Mouse (Mus musculus) limb, embryonic 13.5 days (tissue): ENCODE data around the gene Ticam1. TPM values are rescaled to one million over a fixed set of nuclear protein-coding genes. Genes with fewer than 3 reads are reported as not detected.

Experiments used
- ATAC-seq: fragments of 200-750 bp; cut with Nextera tagmentation; 2 replicates; pipeline ENCODE4 v1.8.0; 2017; ENCODE audit warnings: low read depth, moderate number of reproducible peaks, moderate TSS enrichment; ENCODE audit not compliant: low FRiP score
- H3K27ac ChIP-seq: fragments of 300-500 bp; sonication (generic); 2 replicates; pipeline ENCODE4 v1.5.1; 2015; ENCODE audit warnings: inconsistent platforms, mild to moderate bottlenecking, moderate library complexity
- H3K27me3 ChIP-seq: fragments of 300-500 bp; sonication (generic); 2 replicates; pipeline ENCODE4 v1.6.1; 2015; ENCODE audit warnings: mild to moderate bottlenecking, inconsistent platforms
- H3K36me3 ChIP-seq: fragments of 300-500 bp; sonication (generic); 2 replicates; pipeline ENCODE4 v1.6.1; 2015; ENCODE audit warnings: inconsistent platforms, mild to moderate bottlenecking, moderate library complexity
- H3K4me1 ChIP-seq: fragments of 300-500 bp; sonication (generic); 2 replicates; pipeline ENCODE4 v1.6.1; 2015; ENCODE audit warnings: inconsistent platforms
- H3K4me2 ChIP-seq: fragments of 300-500 bp; sonication (generic); replicated peaks from 2 replicates; pipeline ENCODE4 v1.6.1; 2015; ENCODE audit warnings: inconsistent platforms, mild to moderate bottlenecking, moderate library complexity
- H3K4me3 ChIP-seq: fragments of 300-500 bp; sonication (generic); 2 replicates; pipeline ENCODE4 v1.5.1; 2015; ENCODE audit warnings: moderate library complexity, mild to moderate bottlenecking, inconsistent platforms
- H3K9ac ChIP-seq: fragments of 300-500 bp; sonication (generic); 2 replicates; pipeline ENCODE4 v1.6.1; 2015; ENCODE audit warnings: mild to moderate bottlenecking, inconsistent platforms
- H3K9me3 ChIP-seq: fragments of 300-500 bp; sonication (generic); 2 replicates; pipeline ENCODE4 v1.6.1; 2016; ENCODE audit warnings: inconsistent platforms
- WGBS: fragments of 180-500 bp; shearing (Covaris S2); methylation state at CpG from one replicate; pipeline ENCODE4 v1.1.7; 2015; 5-methylcytosine and 5-hydroxymethylcytosine counted together
- polyA plus RNA-seq: library from polyadenylated mRNA; unstranded; fragments of >200 nt; fragmentation: Nextera tagmentation; extraction: Ambion mirVana; gene quantifications from 2 replicates; pipeline ENCODE4 v1.2.1, GENCODE M21; 2015

Ticam1 gene
- 4.4 and 4.6 TPM in 2 replicates for polyA plus RNA-seq

- no peaks in the 10 kb centered on the region for H3K9me3 ChIP-seq
- H3K4me3 ChIP-seq, result peak within 1 kb of the TSS; percentile 60
- peak within 1 kb of the TSS; percentile 76 for H3K4me2 ChIP-seq
- H3K27me3 ChIP-seq, result no peaks in the 10 kb centered on the region
- H3K27ac ChIP-seq, result peak within 1 kb of the TSS; percentile 82
- peak within 1 kb of the TSS; percentile 80 for H3K9ac ChIP-seq
- peaks cover 14% of the 10 kb centered on the region for H3K4me1 ChIP-seq
- H3K36me3 ChIP-seq, result peaks cover 47% of the 10 kb centered on the region
- ATAC-seq, result peak; percentile 93
- WGBS, result 6% methylated on average over 21 of the region's 21 CpGs
Measured at GRCm38 (mm10) chr17:56276643-56277566, at the start of gene Ticam1. Gene Ticam1, minus strand, starts transcription at chr17:56276786.

GRCm38 (mm10) chr17:56325450-56326152 is 49.0 kb upstream of the Ticam1 start, which contains the start of gene Kdm4b:
Gene Kdm4b, plus strand, starts transcription at chr17:56326062.
- Histone ChIP-seq H3K27ac (peak within 1 kb of the TSS; percentile 93), H3K9ac (peak within 1 kb of the TSS; percentile 95), H3K36me3 (peaks cover 25% of the 10 kb centered on the region), H3K4me3 (peak within 1 kb of the TSS; percentile 84), H3K27me3 (no peaks in the 10 kb centered on the region), H3K4me2 (peak within 1 kb of the TSS; percentile 88), H3K4me1 (peaks cover 38% of the 10 kb centered on the region), H3K9me3 (no peaks in the 10 kb centered on the region)
- under 1% methylated on average over 57 of the region's 57 CpGs for WGBS
- ATAC-seq, result peak; percentile 100

GRCm38 (mm10) chr17:56324419-56324818 is 47.8 kb upstream of the Ticam1 start:
- Histone ChIP-seq H3K9me3 (no peaks in the 10 kb centered on the region), H3K36me3 (peaks cover 37% of the 10 kb centered on the region), H3K27ac (no peak overlapping the region; the same call in 1 of the 2 replicates), H3K27me3 (no peaks in the 10 kb centered on the region), H3K4me3 (no peak overlapping the region), H3K4me1 (peaks cover 27% of the 10 kb centered on the region), H3K4me2 (no peak overlapping the region), H3K9ac (no peak overlapping the region)
- ATAC-seq, result no peak
- WGBS, result 48% methylated on average over 3 of the region's 3 CpGs

- Histone ChIP-seq H3K4me3 (no peak overlapping the region), H3K27me3 (no peaks in the 10 kb centered on the region), H3K9me3 (no peaks in the 10 kb centered on the region), H3K27ac (no peak overlapping the region), H3K4me2 (no peak overlapping the region), H3K36me3 (peaks cover 84% of the 10 kb centered on the region), H3K9ac (0 out of 2 replicates have a peak overlapping the region, but pooled peaks have one; percentile 25), H3K4me1 (peaks cover 37% of the 10 kb centered on the region)
- 91% methylated on average over 15 of the region's 15 CpGs for WGBS
- ATAC-seq, result no peak
Measured at GRCm38 (mm10) chr17:56309191-56309945, 32.8 kb upstream of the Ticam1 start.

- Histone ChIP-seq H3K27ac (no peak overlapping the region; the same call in 1 of the 2 replicates), H3K4me2 (peak overlapping the region; percentile 28), H3K4me1 (peaks cover 42% of the 10 kb centered on the region), H3K36me3 (peaks cover 71% of the 10 kb centered on the region), H3K4me3 (no peak overlapping the region), H3K9me3 (no peaks in the 10 kb centered on the region), H3K9ac (peak overlapping the region; percentile 45), H3K27me3 (no peaks in the 10 kb centered on the region)
- ATAC-seq, result no peak
- WGBS, result 74% methylated on average over 6 of the region's 6 CpGs
Measured at GRCm38 (mm10) chr17:56308088-56308487, 31.5 kb upstream of the Ticam1 start.

GRCm38 (mm10) chr17:56305826-56306225 is 29.2 kb upstream of the Ticam1 start:
- Histone ChIP-seq H3K9me3 (no peaks in the 10 kb centered on the region), H3K36me3 (peaks cover 49% of the 10 kb centered on the region), H3K27ac (no peak overlapping the region), H3K4me2 (peak overlapping the region; percentile 99), H3K9ac (peak overlapping the region; percentile 80; the same call in 1 of the 2 replicates), H3K4me3 (peak overlapping the region; percentile 81), H3K27me3 (no peaks in the 10 kb centered on the region), H3K4me1 (peaks cover 53% of the 10 kb centered on the region)
- ATAC-seq, result no peak
- WGBS, result 60% methylated on average over 8 of the region's 8 CpGs

GRCm38 (mm10) chr17:56305156-56305555 is 28.6 kb upstream of the Ticam1 start:
- no peaks in the 10 kb centered on the region for H3K27me3 ChIP-seq
- H3K4me2 ChIP-seq, result peak overlapping the region; percentile 99
- 0 out of 2 replicates have a peak overlapping the region, but pooled peaks have one; percentile 23 for H3K27ac ChIP-seq
- H3K9me3 ChIP-seq, result no peaks in the 10 kb centered on the region
- H3K4me3 ChIP-seq, result peak overlapping the region; percentile 81
- no peak for ATAC-seq
- H3K4me1 ChIP-seq, result peaks cover 53% of the 10 kb centered on the region
- peak overlapping the region; percentile 80 for H3K9ac ChIP-seq
- peaks cover 42% of the 10 kb centered on the region for H3K36me3 ChIP-seq
- 19% methylated on average over 9 of the region's 9 CpGs for WGBS

GRCm38 (mm10) chr17:56304718-56305117 is 28.1 kb upstream of the Ticam1 start:
- H3K4me3 ChIP-seq, result peak overlapping the region; percentile 81
- WGBS, result 3% methylated on average over 11 of the region's 11 CpGs
- peak overlapping the region; percentile 99 for H3K4me2 ChIP-seq
- H3K9ac ChIP-seq, result peak overlapping the region; percentile 80
- no peak for ATAC-seq
- no peaks in the 10 kb centered on the region for H3K9me3 ChIP-seq
- no peak overlapping the region for H3K27ac ChIP-seq
- peaks cover 38% of the 10 kb centered on the region for H3K36me3 ChIP-seq
- H3K27me3 ChIP-seq, result no peaks in the 10 kb centered on the region
- H3K4me1 ChIP-seq, result peaks cover 53% of the 10 kb centered on the region

- Histone ChIP-seq H3K9me3 (no peaks in the 10 kb centered on the region), H3K36me3 (peaks cover 31% of the 10 kb centered on the region), H3K4me1 (peaks cover 53% of the 10 kb centered on the region), H3K4me3 (peak overlapping the region; percentile 81), H3K4me2 (peak overlapping the region; percentile 99), H3K27ac (peak overlapping the region; percentile 87), H3K9ac (peak overlapping the region; percentile 80), H3K27me3 (no peaks in the 10 kb centered on the region)
- ATAC-seq, result peak; percentile 94
- under 1% methylated on average over 68 of the region's 68 CpGs for WGBS
Measured at GRCm38 (mm10) chr17:56303847-56304586, 27.4 kb upstream of the Ticam1 start.

GRCm38 (mm10) chr17:56303160-56303846 is 26.7 kb upstream of the Ticam1 start, which contains the start of gene Uhrf1:
Gene Uhrf1, plus strand, starts transcription at chr17:56303321.
- H3K9ac ChIP-seq, result peak within 1 kb of the TSS; percentile 80
- no peaks in the 10 kb centered on the region for H3K9me3 ChIP-seq
- peak; percentile 74 for ATAC-seq
- peak within 1 kb of the TSS; percentile 99 for H3K4me2 ChIP-seq
- H3K4me1 ChIP-seq, result peaks cover 53% of the 10 kb centered on the region
- H3K36me3 ChIP-seq, result peaks cover 23% of the 10 kb centered on the region
- peak within 1 kb of the TSS; percentile 87; the same call in 1 of the 2 replicates for H3K27ac ChIP-seq
- under 1% methylated on average over 43 of the region's 43 CpGs for WGBS
- H3K4me3 ChIP-seq, result peak within 1 kb of the TSS; percentile 81
- no peaks in the 10 kb centered on the region for H3K27me3 ChIP-seq
